ENCODE assay signal across 8 mouse cellular contexts in the genomic region with DNA sequence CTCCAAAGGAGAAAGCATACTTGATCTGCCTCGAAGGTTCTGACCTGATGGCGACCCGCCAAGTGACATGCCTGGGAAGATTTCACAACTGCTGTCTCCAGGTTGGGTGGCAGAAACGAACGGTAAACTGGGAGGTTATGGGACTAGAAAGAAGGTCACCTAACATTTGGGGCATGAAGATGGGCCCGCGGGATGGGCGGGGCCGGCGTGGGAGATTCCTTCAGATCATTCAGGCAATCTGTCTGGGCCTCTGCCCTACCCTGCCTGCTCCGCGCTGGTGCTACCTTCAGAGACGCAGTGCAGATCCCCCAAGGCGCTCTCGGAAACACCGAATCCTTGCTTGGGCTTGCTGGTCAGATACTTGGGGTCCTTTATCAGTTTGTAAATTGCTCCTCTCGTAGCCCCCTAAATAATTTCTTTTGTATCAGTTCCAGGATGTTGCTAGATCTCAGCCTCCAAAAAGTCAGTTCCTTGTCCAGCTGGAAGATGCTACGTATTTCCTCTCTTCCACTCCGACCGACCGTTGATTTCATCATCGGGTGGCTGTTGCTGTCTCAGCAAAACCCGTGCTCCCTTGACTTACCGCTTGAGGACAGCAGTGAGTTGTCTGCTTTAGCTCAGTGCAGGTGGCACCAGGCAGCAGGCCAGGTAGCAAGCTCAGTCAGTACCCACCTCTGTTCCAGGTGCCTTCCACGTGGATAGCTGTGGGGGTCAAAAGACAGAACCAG. TPM values are rescaled to one million over a fixed set of nuclear protein-coding genes. Genes with fewer than 3 reads are reported as not detected.
DNase-seq lines count a peak whose midpoint lies in the region; ATAC-seq lines count a peak whose summit lies in the region.

No protein-coding gene starts in this region.

- peak overlapping the region; percentile 25 for H3K4me3 ChIP-seq in forebrain, embryonic 12.5 days (replicated peaks)
- peak overlapping the region; percentile 50 for H3K4me3 ChIP-seq in macrophage (ENCODE audit: inconsistent target)

- H3K79me2 ChIP-seq in macrophage (ENCODE audit: inconsistent target) = no peaks in the 10 kb centered on the region

- peak; percentile 84 for DNase-seq in ES-CJ7 (ENCODE audit: low read depth, low spot score)
- DNase-seq in brain, embryonic 18.5 days (ENCODE audit: low read depth, low spot score) = peak; percentile 24
- DNase-seq in induced T-regulatory cell, adult 2 months (ENCODE audit: low read depth) = peak; percentile 90
- peak; percentile 23 to 46 for DNase-seq in left cerebral cortex, adult 8-10 months (ENCODE audit: low spot score in 2 of 2)
- DNase-seq in right cerebral cortex, postnatal 14 days = peak; percentile 53
- no peak for DNase-seq in c-Kit-positive CD71-positive TER-119-positive erythroid progenitor cells, embryonic 14.5 days (ENCODE audit: low spot score)

- 13% methylated on average over 25 of the region's 25 CpGs for WGBS in forebrain, embryonic 12.5 days
- 2% methylated on average over 25 of the region's 25 CpGs for WGBS in macrophage (ENCODE audit: missing documents)

- H3K9ac ChIP-seq in forebrain, embryonic 12.5 days = peak overlapping the region; percentile 33; the same call in 1 of the 2 replicates

- no peaks in the 10 kb centered on the region for H3K36me3 ChIP-seq in forebrain, embryonic 12.5 days (replicated peaks)
- no peaks in the 10 kb centered on the region for H3K36me3 ChIP-seq in macrophage (ENCODE audit: inconsistent target)

- ATAC-seq in forebrain, embryonic 12.5 days (ENCODE audit: low FRiP score) = 0 out of 2 replicates have a peak, but pooled peaks have one; percentile 58

- H3K4me1 ChIP-seq in forebrain, embryonic 12.5 days = peaks cover 7% of the 10 kb centered on the region; the same call in 1 of the 2 replicates

- H3K4me2 ChIP-seq in forebrain, embryonic 12.5 days = peak overlapping the region; percentile 52

- H3K27ac ChIP-seq in forebrain, embryonic 12.5 days = no peak overlapping the region
- peak overlapping the region; percentile 74 for H3K27ac ChIP-seq in macrophage

- no peaks in the 10 kb centered on the region for H3K9me3 ChIP-seq in forebrain, embryonic 12.5 days

- H3K27me3 ChIP-seq in forebrain, embryonic 12.5 days = peaks cover 12% of the 10 kb centered on the region

RNA-seq across cellular contexts. Expression of a gene that starts 12.6 kb away (rescaled TPM):
- not detected in 2 replicates for polyA plus RNA-seq in forebrain, embryonic 12.5 days (2016; fragmentation: Nextera tagmentation; extraction: Ambion mirVana)
- not detected for total RNA-seq in left cerebral cortex, adult 8-10 months (2022)
- under 1 TPM in 4 of 26 experiments, not detected in 22; 0.59 to 0.79 (median 0.71) TPM for total RNA-seq in macrophage (2018; cell fraction: chromatin; rRNA removed)
- under 1 TPM in 1 of 26 experiments, not detected in 25; 0.10 TPM for total RNA-seq in macrophage (2018; cell fraction: cytosol; rRNA removed)
- total RNA-seq in macrophage (2018; cell fraction: nucleus; rRNA removed) = under 1 TPM in 3 of 26 experiments, not detected in 23; 0.56 to 0.65 (median 0.59) TPM
- not detected in 3 replicates for polyA plus RNA-seq in macrophage (2018)

RNA-seq across cellular contexts. Expression of a gene that starts 26.1 kb away (rescaled TPM):
- 3.3 and 5.4 TPM in 2 replicates for polyA plus RNA-seq in forebrain, embryonic 12.5 days (2016; fragmentation: Nextera tagmentation; extraction: Ambion mirVana)
- 10 to 100 TPM in 2 of 4 experiments, 1 to 10 TPM in 2; 3.4 to 11.1 (median 7.3) TPM for total RNA-seq in left cerebral cortex, adult 8-10 months (2022)
- total RNA-seq in macrophage (2018; cell fraction: chromatin; rRNA removed) = 100 to 1,000 TPM in 1 of 26 experiments, 10 to 100 TPM in 19, 1 to 10 TPM in 6; 5.1 to 103 (median 27.0) TPM
- total RNA-seq in macrophage (2018; cell fraction: cytosol; rRNA removed) = 100 to 1,000 TPM; 104 to 196 (median 155) TPM
- 10 to 100 TPM; 15.2 to 72.0 (median 34.0) TPM for total RNA-seq in macrophage (2018; cell fraction: nucleus; rRNA removed)
- 43.6 to 172 TPM (median 169 TPM) in 3 replicates for polyA plus RNA-seq in macrophage (2018)

RNA-seq across cellular contexts. Expression of a gene that starts 46.0 kb away (rescaled TPM):
- 71.8 and 81.3 TPM in 2 replicates for polyA plus RNA-seq in forebrain, embryonic 12.5 days (2016; fragmentation: Nextera tagmentation; extraction: Ambion mirVana)
- 10 to 100 TPM; 29.7 to 36.0 (median 33.1) TPM for total RNA-seq in left cerebral cortex, adult 8-10 months (2022)
- 10 to 100 TPM in 23 of 26 experiments, 1 to 10 TPM in 3; 8.6 to 34.8 (median 20.0) TPM for total RNA-seq in macrophage (2018; cell fraction: chromatin; rRNA removed)
- 10 to 100 TPM; 19.7 to 39.7 (median 30.6) TPM for total RNA-seq in macrophage (2018; cell fraction: cytosol; rRNA removed)
- 10 to 100 TPM; 12.2 to 31.7 (median 17.3) TPM for total RNA-seq in macrophage (2018; cell fraction: nucleus; rRNA removed)
- polyA plus RNA-seq in macrophage (2018) = 28.5 to 54.8 TPM (median 40.6 TPM) in 3 replicates

RNA-seq across cellular contexts. Expression of a gene that starts 46.2 kb away (rescaled TPM):
- polyA plus RNA-seq in forebrain, embryonic 12.5 days (2016; fragmentation: Nextera tagmentation; extraction: Ambion mirVana) = 68.9 and 69.8 TPM in 2 replicates
- 10 to 100 TPM; 15.5 to 19.7 (median 17.9) TPM for total RNA-seq in left cerebral cortex, adult 8-10 months (2022)
- 10 to 100 TPM in 17 of 26 experiments, 1 to 10 TPM in 9; 3.7 to 37.4 (median 15.7) TPM for total RNA-seq in macrophage (2018; cell fraction: chromatin; rRNA removed)
- 10 to 100 TPM; 16.6 to 50.3 (median 38.0) TPM for total RNA-seq in macrophage (2018; cell fraction: cytosol; rRNA removed)
- 10 to 100 TPM in 22 of 26 experiments, 1 to 10 TPM in 4; 8.3 to 41.2 (median 16.2) TPM for total RNA-seq in macrophage (2018; cell fraction: nucleus; rRNA removed)
- polyA plus RNA-seq in macrophage (2018) = 47.2 to 87.1 TPM (median 69.5 TPM) in 3 replicates

RNA-seq across cellular contexts. Expression of a gene that starts 49.8 kb away (rescaled TPM):
- polyA plus RNA-seq in forebrain, embryonic 12.5 days (2016; fragmentation: Nextera tagmentation; extraction: Ambion mirVana) = not detected in 2 replicates
- not detected for total RNA-seq in left cerebral cortex, adult 8-10 months (2022)
- not detected for total RNA-seq in macrophage (2018; cell fraction: chromatin; rRNA removed)
- not detected for total RNA-seq in macrophage (2018; cell fraction: cytosol; rRNA removed)
- not detected for total RNA-seq in macrophage (2018; cell fraction: nucleus; rRNA removed)
- not detected in 3 replicates for polyA plus RNA-seq in macrophage (2018)
